Mouse (Mus musculus): Measurements from ENCODE around the gene Abl2.
"Not testable (repeated sequence)": the region's sequence is repeated elsewhere in the genome, so short reads cannot be mapped to it uniquely, and the experiment has no call there.

Abl2 gene

GRCm38 (mm10) chr1:156633095-156633494, 74.5 kb downstream of the Abl2 start:
- peak; percentile 54 for ATAC-seq (ENCODE audit: low TSS enrichment)

- ATAC-seq (ENCODE audit: low TSS enrichment) = no peak
Measured at GRCm38 (mm10) chr1:156635148-156635547, 76.6 kb downstream of the Abl2 start.

- ATAC-seq (ENCODE audit: low TSS enrichment) = no peak
Measured at GRCm38 (mm10) chr1:156639455-156639854, 80.9 kb downstream of the Abl2 start.

- peak; percentile 32; the same call in 1 of the 2 replicates for ATAC-seq (ENCODE audit: low TSS enrichment)
Measured at GRCm38 (mm10) chr1:156640577-156640976, 82.0 kb downstream of the Abl2 start.

- ATAC-seq (ENCODE audit: low TSS enrichment) = no peak
Measured at GRCm38 (mm10) chr1:156641808-156642207, 83.2 kb downstream of the Abl2 start.

GRCm38 (mm10) chr1:156642813-156643212, 84.2 kb downstream of the Abl2 start:
- no peak for ATAC-seq (ENCODE audit: low TSS enrichment)

GRCm38 (mm10) chr1:156644061-156644460, 85.5 kb downstream of the Abl2 start:
- no peak for ATAC-seq (ENCODE audit: low TSS enrichment)

GRCm38 (mm10) chr1:156644780-156645523, 86.4 kb downstream of the Abl2 start:
- ATAC-seq (ENCODE audit: low TSS enrichment) = peak; percentile 51; the same call in 1 of the 2 replicates

- ATAC-seq (ENCODE audit: low TSS enrichment) = no peak
Measured at GRCm38 (mm10) chr1:156645971-156646370, 87.4 kb downstream of the Abl2 start.

- ATAC-seq (ENCODE audit: low TSS enrichment) = no peak
Measured at GRCm38 (mm10) chr1:156648705-156649104, 90.1 kb downstream of the Abl2 start.

- ATAC-seq (ENCODE audit: low TSS enrichment) = no peak
Measured at GRCm38 (mm10) chr1:156650631-156651030, 92.0 kb downstream of the Abl2 start.

- ATAC-seq (ENCODE audit: low TSS enrichment) = no peak
Measured at GRCm38 (mm10) chr1:156652189-156652822, 93.7 kb downstream of the Abl2 start.

- no peak for ATAC-seq (ENCODE audit: low TSS enrichment)
Measured at GRCm38 (mm10) chr1:156654735-156655530, 96.3 kb downstream of the Abl2 start.

GRCm38 (mm10) chr1:156657523-156657922, 98.9 kb downstream of the Abl2 start:
- ATAC-seq (ENCODE audit: low TSS enrichment) = no peak; the same call in 1 of the 2 replicates

GRCm38 (mm10) chr1:156658676-156659075, 100.1 kb downstream of the Abl2 start:
- ATAC-seq (ENCODE audit: low TSS enrichment) = 0 out of 2 replicates have a peak, but pooled peaks have one; percentile 28

- no peak for ATAC-seq (ENCODE audit: low TSS enrichment)
Measured at GRCm38 (mm10) chr1:156659906-156660659, 101.5 kb downstream of the Abl2 start.

- not testable (repeated sequence) for ATAC-seq (ENCODE audit: low TSS enrichment)
Measured at GRCm38 (mm10) chr1:156660660-156661236, 102.2 kb downstream of the Abl2 start.

GRCm38 (mm10) chr1:156665777-156666176, 107.2 kb downstream of the Abl2 start:
- no peak for ATAC-seq (ENCODE audit: low TSS enrichment)

GRCm38 (mm10) chr1:156667141-156667926, 108.7 kb downstream of the Abl2 start:
- peak; percentile 54 for ATAC-seq (ENCODE audit: low TSS enrichment)

- ATAC-seq (ENCODE audit: low TSS enrichment) = no peak
Measured at GRCm38 (mm10) chr1:156668602-156669001, 110.0 kb downstream of the Abl2 start.
